Mouse (Mus musculus) stomach, postnatal 0 days (tissue): Measurements from ENCODE around the gene Caml.

Experiments used
- CTCF ChIP-seq: IDR thresholded peaks from 2 replicates; pipeline ENCODE4 v1.5.1; 2016; ENCODE audit warnings: antibody characterized with exemption, low read depth, mild to moderate bottlenecking, moderate library complexity
- EP300 ChIP-seq: optimal IDR thresholded peaks from 2 replicates; pipeline ENCODE3; 2016; ENCODE audit warnings: antibody characterized with exemption

DNA sequence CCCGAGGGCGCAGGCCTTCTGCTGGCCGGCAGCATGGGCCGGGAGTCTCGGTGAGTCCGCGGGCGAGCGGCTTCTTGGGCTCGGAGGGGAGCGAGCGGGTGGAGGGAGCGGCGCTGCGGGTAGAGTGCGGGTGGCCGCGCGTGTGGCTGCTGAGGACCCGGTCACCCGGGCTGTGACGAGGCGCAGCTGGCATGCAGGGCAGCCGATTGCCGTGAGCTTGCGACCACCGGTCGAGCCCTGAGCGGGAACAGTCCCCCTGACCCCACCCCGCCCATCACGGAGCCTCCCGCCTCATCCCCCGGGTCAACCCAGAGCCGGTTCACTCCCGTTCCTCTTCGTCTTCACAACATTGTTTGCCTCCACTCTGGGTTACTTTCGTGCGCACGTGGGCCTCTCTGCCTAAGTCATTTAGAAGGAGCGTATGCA lies 12.4 kb downstream of the Caml start:
- TF ChIP-seq CTCF, result no peak
- no peak for TF ChIP-seq EP300
